8 mouse cellular contexts compared by ENCODE assay signal in genomic region chr17:28882316-28882715, GRCm38 (mm10). TPM values are rescaled to one million over a fixed set of nuclear protein-coding genes. Genes with fewer than 3 reads are reported as not detected.
DNase-seq lines count a peak whose midpoint lies in the region; ATAC-seq and TF ChIP-seq lines count a peak whose summit lies in the region.

No protein-coding gene starts in this region.

- TF ChIP-seq CTCF in lung, embryonic 14.5 days (IDR thresholded peaks at IDR 0.05; ENCODE audit: low read depth), result no peak

- no peaks in the 10 kb centered on the region for H3K27me3 ChIP-seq in lung, embryonic 14.5 days (ENCODE audit: insufficient read depth, low read length)
- 0 out of 2 replicates have a peak, but pooled peaks cover 3% of the 10 kb centered on the region for H3K27me3 ChIP-seq in neural tube, embryonic 14.5 days (ENCODE audit: control insufficient read depth, insufficient read depth, low read length)

- 6% methylated on average over 12 of the region's 12 CpGs for WGBS in lung, embryonic 14.5 days
- 5% methylated on average over 12 of the region's 12 CpGs for WGBS in neural tube, embryonic 14.5 days

- peak; percentile 38; the same call in 1 of the 2 replicates for ATAC-seq in lung, embryonic 14.5 days (ENCODE audit: insufficient read depth)
- ATAC-seq in neural tube, embryonic 14.5 days (ENCODE audit: low read depth), result peak; percentile 65; the same call in 1 of the 2 replicates

- H3K4me2 ChIP-seq in lung, embryonic 14.5 days, result 0 out of 2 replicates have a peak overlapping the region, but pooled peaks have one; percentile 19
- peak overlapping the region; percentile 16; the same call in 1 of the 2 replicates for H3K4me2 ChIP-seq in neural tube, embryonic 14.5 days (ENCODE audit: low read depth, low read length)

- DNase-seq in layer of hippocampus, postnatal 10 days (ENCODE audit: low spot score in 2 of 2), result peak; percentile 56 to 68
- no peak for DNase-seq in layer of hippocampus, postnatal 14 days (ENCODE audit: low spot score in 2 of 2)
- peak; percentile 85 for DNase-seq in embryo, embryonic 10 days (ENCODE audit: low spot score)
- DNase-seq in gastrocnemius, postnatal 4 days (ENCODE audit: low spot score in 2 of 2), result peak; percentile 43 to 69
- peak; percentile 58 for DNase-seq in kidney, adult 18-20 months
- peak; percentile 82 for DNase-seq in lung, embryonic 14.5 days
- peak; percentile 64 to 74 for DNase-seq in thymus, postnatal 10 days (ENCODE audit: low spot score in 2 of 2)

- H3K4me1 ChIP-seq in lung, embryonic 14.5 days (ENCODE audit: insufficient read depth), result no peaks in the 10 kb centered on the region
- H3K4me1 ChIP-seq in neural tube, embryonic 14.5 days (ENCODE audit: control insufficient read depth, insufficient read depth, low read length), result no peaks in the 10 kb centered on the region

- no peak overlapping the region for H3K9ac ChIP-seq in lung, embryonic 14.5 days
- H3K9ac ChIP-seq in neural tube, embryonic 14.5 days (replicated peaks; ENCODE audit: low read depth, low read length), result no peak overlapping the region

- H3K4me3 ChIP-seq in lung, embryonic 14.5 days (ENCODE audit: low read depth, low read length), result no peak overlapping the region
- no peak overlapping the region for H3K4me3 ChIP-seq in neural tube, embryonic 14.5 days (ENCODE audit: low read depth, low read length)

- no peaks in the 10 kb centered on the region for H3K9me3 ChIP-seq in lung, embryonic 14.5 days (ENCODE audit: low read depth, low read length)
- no peaks in the 10 kb centered on the region for H3K9me3 ChIP-seq in neural tube, embryonic 14.5 days (ENCODE audit: control insufficient read depth, low read length)

- H3K27ac ChIP-seq in lung, embryonic 14.5 days (ENCODE audit: low read depth), result no peak overlapping the region
- no peak overlapping the region for H3K27ac ChIP-seq in neural tube, embryonic 14.5 days (ENCODE audit: low read depth, low read length)

- H3K36me3 ChIP-seq in lung, embryonic 14.5 days (ENCODE audit: insufficient read depth), result no peaks in the 10 kb centered on the region
- no peaks in the 10 kb centered on the region for H3K36me3 ChIP-seq in neural tube, embryonic 14.5 days (ENCODE audit: control insufficient read depth, insufficient read depth, low read length)

RNA-seq across cellular contexts. Expression of gene Pnpla1, which starts 24.1 kb away (rescaled TPM):
- under 1 TPM; 0.27 to 0.46 TPM for total RNA-seq in layer of hippocampus, postnatal 10 days (2021)
- under 1 TPM; 0.18 to 0.26 TPM for total RNA-seq in layer of hippocampus, postnatal 14 days (2021)
- not detected for total RNA-seq in gastrocnemius, postnatal 4 days (2021)
- 0.05 TPM in 1 of 2 replicates, not detected in the other for polyA plus RNA-seq in lung, embryonic 14.5 days (2014; fragmentation: Nextera tagmentation; extraction: Ambion mirVana)
- polyA plus RNA-seq in neural tube, embryonic 14.5 days (2014; fragmentation: Nextera tagmentation; extraction: Ambion mirVana), result 0.07 TPM in 1 of 2 replicates, not detected in the other

RNA-seq across cellular contexts. Expression of gene 4930539E08Rik, which starts 32.8 kb away (rescaled TPM):
- 1 to 10 TPM; 4.7 to 5.1 TPM for total RNA-seq in layer of hippocampus, postnatal 10 days (2021)
- 1 to 10 TPM; 3.2 to 3.8 TPM for total RNA-seq in layer of hippocampus, postnatal 14 days (2021)
- under 1 TPM; 0.56 to 0.57 TPM for total RNA-seq in gastrocnemius, postnatal 4 days (2021)
- 0.37 TPM in 1 of 2 replicates, not detected in the other for polyA plus RNA-seq in lung, embryonic 14.5 days (2014; fragmentation: Nextera tagmentation; extraction: Ambion mirVana)
- 0.42 and 0.48 TPM in 2 replicates for polyA plus RNA-seq in neural tube, embryonic 14.5 days (2014; fragmentation: Nextera tagmentation; extraction: Ambion mirVana)

Comparison
In these comparisons a context has a peak if more than half of its experiments do, and no peak if none do; other contexts are left out.
1. DNase-seq: peak in layer of hippocampus, postnatal 10 days (2 of 2), embryo, embryonic 10 days (single experiment), gastrocnemius, postnatal 4 days (2 of 2), kidney, adult 18-20 months (single experiment), lung, embryonic 14.5 days (single experiment) and thymus, postnatal 10 days (2 of 2); none in layer of hippocampus, postnatal 14 days (0 of 2).